Mouse (Mus musculus): ENCODE results near the gene Proser3.

DNA sequence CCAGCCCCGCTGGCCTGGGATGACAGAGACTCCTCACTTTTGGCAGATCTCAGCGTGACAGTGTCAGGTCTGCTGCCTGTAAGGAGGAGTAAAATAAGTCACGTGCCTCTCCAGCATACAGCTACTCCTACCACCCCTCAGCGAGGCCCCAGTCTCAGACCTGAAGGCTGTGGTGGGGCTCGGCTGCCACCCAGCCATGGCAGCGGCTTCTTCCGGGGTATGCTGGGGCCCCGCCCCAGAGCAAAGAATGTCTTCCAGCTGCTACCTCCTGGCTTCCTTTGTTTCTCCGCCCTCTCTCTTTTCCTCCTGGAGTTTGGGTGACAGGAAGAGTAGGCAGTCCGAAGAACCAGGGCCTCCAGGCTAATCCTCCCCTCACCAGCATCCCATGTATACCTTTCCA, 26.1 kb downstream of the Proser3 start:
- TF ChIP-seq CTCF (IDR thresholded peaks at IDR 0.05; ENCODE audit: extremely low read depth, insufficient read depth, insufficient read length, insufficient replicate concordance), result no peak
- TF ChIP-seq POLR2A (IDR thresholded peaks at IDR 0.05; ENCODE audit: low read depth, low read length), result no peak
